Comparison of ENCODE assay signal across 17 mouse cellular contexts in genomic region chr2:153393045-153393444, GRCm38 (mm10). TPM values are rescaled to one million over a fixed set of nuclear protein-coding genes. Genes with fewer than 3 reads are reported as not detected.
DNase-seq lines count a peak whose midpoint lies in the region.
"Had no signal": no experiment of that assay in that cellular context is flagged by ENCODE, and none has a peak within 500 bp of the region (broad histone marks: within the 10 kb centered on the region; RNA-seq: fewer than 3 reads in every experiment).

No protein-coding gene starts in this region.

- peak; percentile 45 for DNase-seq in heart, adult 8-10 months (ENCODE audit: low spot score)
- DNase-seq in heart, embryonic 10.5 days (ENCODE audit: low spot score): no peak
- DNase-seq in cerebellum, adult 18-20 months: peak; percentile 67 to 74
- peak; percentile 70 to 76 for DNase-seq in cerebellum, postnatal 36 days
- DNase-seq in heart, postnatal 4 days: peak; percentile 60
- no peak for DNase-seq in embryo, embryonic 11 days
- no peak for DNase-seq in kidney, postnatal 36 days
- DNase-seq: gastrocnemius, postnatal 10 days; kidney, adult 18-20 months; kidney, postnatal 4 days; lung, adult 2 months; lung, postnatal 36 days; spleen, adult 18-20 months had no signal

- no peaks in the 10 kb centered on the region for H3K27me3 ChIP-seq in heart, embryonic 10.5 days (ENCODE audit: insufficient read depth, poor library complexity, severe bottlenecking)
- H3K27me3 ChIP-seq: embryonic facial prominence, embryonic 12.5 days; neural tube, embryonic 12.5 days; stomach, embryonic 15.5 days had no signal

- H3K27ac ChIP-seq in heart, embryonic 10.5 days: no peak overlapping the region
- H3K27ac ChIP-seq: embryonic facial prominence, embryonic 12.5 days; midbrain, embryonic 10.5 days; neural tube, embryonic 12.5 days; stomach, embryonic 15.5 days had no signal

- no peaks in the 10 kb centered on the region for H3K9me3 ChIP-seq in heart, embryonic 10.5 days
- H3K9me3 ChIP-seq: embryonic facial prominence, embryonic 12.5 days; midbrain, embryonic 10.5 days; neural tube, embryonic 12.5 days; stomach, embryonic 15.5 days had no signal

- WGBS in heart, embryonic 10.5 days: 92% methylated on average over 10 of the region's 10 CpGs

- H3K4me1 ChIP-seq in heart, embryonic 10.5 days: no peaks in the 10 kb centered on the region
- H3K4me1 ChIP-seq: embryonic facial prominence, embryonic 12.5 days; midbrain, embryonic 10.5 days; neural tube, embryonic 12.5 days; stomach, embryonic 15.5 days had no signal

- peaks cover 78% of the 10 kb centered on the region for H3K36me3 ChIP-seq in heart, embryonic 10.5 days

- no peak overlapping the region for H3K4me3 ChIP-seq in heart, embryonic 10.5 days
- H3K4me3 ChIP-seq: embryonic facial prominence, embryonic 12.5 days; midbrain, embryonic 10.5 days; neural tube, embryonic 12.5 days; stomach, embryonic 15.5 days had no signal

RNA-seq across cellular contexts. Expression of gene Asxl1, which starts 47.4 kb away (rescaled TPM):
- 10 to 100 TPM; 17.6 to 23.9 (median 22.1) TPM for total RNA-seq in heart, adult 8-10 months (2022)
- polyA plus RNA-seq in heart, embryonic 10.5 days (2016; fragmentation: Nextera tagmentation; extraction: Ambion mirVana): 9.2 and 9.6 TPM in 2 replicates
- 10 to 100 TPM; 37.0 to 38.2 TPM for total RNA-seq in heart, postnatal 4 days (2021)

Comparison
In these comparisons a context has a peak if more than half of its experiments do, and no peak if none do; other contexts are left out.
1. DNase-seq: peak in heart, adult 8-10 months (single experiment), cerebellum, adult 18-20 months (2 of 2), cerebellum, postnatal 36 days (2 of 2) and heart, postnatal 4 days (single experiment); none in heart, embryonic 10.5 days (single experiment), embryo, embryonic 11 days (single experiment) and kidney, postnatal 36 days (0 of 2).